Mouse (Mus musculus): ENCODE results near the gene Mesp2. TPM values are rescaled to one million over a fixed set of nuclear protein-coding genes. Genes with fewer than 3 reads are reported as not detected.

The Mesp2 gene
- total and polyA plus RNA-seq, 2 experiments from 2014 or later = 0.11 TPM; not detected in 1

- peak; percentile 84 for ATAC-seq (ENCODE audit: insufficient read depth, low read depth)
- 0 out of 2 replicates have a peak overlapping the region, but pooled peaks have one; percentile 20 for H3K9ac ChIP-seq (replicated peaks; ENCODE audit: low read depth, low read length)
- no peaks in the 10 kb centered on the region for H3K36me3 ChIP-seq (replicated peaks; ENCODE audit: control insufficient read depth, insufficient read depth, low read length)
- no peaks in the 10 kb centered on the region for H3K9me3 ChIP-seq (replicated peaks; ENCODE audit: control insufficient read depth, low read length)
- WGBS = 33% methylated on average over 15 of the region's 15 CpGs
- no peak overlapping the region for H3K4me3 ChIP-seq (ENCODE audit: low read depth, low read length)
- peaks cover 11% of the 10 kb centered on the region; the same call in 1 of the 2 replicates for H3K4me1 ChIP-seq (ENCODE audit: control insufficient read depth, insufficient read depth)
- peak overlapping the region; percentile 47 for H3K27ac ChIP-seq (ENCODE audit: low read depth)
- H3K27me3 ChIP-seq (ENCODE audit: control insufficient read depth, insufficient read depth, low read length) = no peaks in the 10 kb centered on the region
- no peak overlapping the region for H3K4me2 ChIP-seq (ENCODE audit: low read depth, low read length)
- no peak for TF ChIP-seq CTCF (IDR thresholded peaks at IDR 0.05; ENCODE audit: low read depth)
- TF ChIP-seq EP300 (IDR thresholded peaks at IDR 0.05; ENCODE audit: low read depth) = no peak
- DNase-seq (ENCODE audit: low spot score) = peak; percentile 58
These were observed 38.7 kb upstream of the Mesp2 start for GRCm38 (mm10) chr7:79771561-79772512.

GRCm38 (mm10) chr7:79780647-79781626 is 29.6 kb upstream of the Mesp2 start:
- no peaks in the 10 kb centered on the region for H3K27me3 ChIP-seq (ENCODE audit: control insufficient read depth, insufficient read depth, low read length)
- TF ChIP-seq CTCF (IDR thresholded peaks at IDR 0.05; ENCODE audit: low read depth) (peak; percentile 90), EP300 (IDR thresholded peaks at IDR 0.05; ENCODE audit: low read depth) (no peak)
- H3K9ac ChIP-seq (replicated peaks; ENCODE audit: low read depth, low read length) = peak overlapping the region; percentile 47; the same call in 1 of the 2 replicates
- no peaks in the 10 kb centered on the region for H3K9me3 ChIP-seq (replicated peaks; ENCODE audit: control insufficient read depth, low read length)
- peak overlapping the region; percentile 39 for H3K4me3 ChIP-seq (ENCODE audit: low read depth, low read length)
- peak overlapping the region; percentile 40 for H3K27ac ChIP-seq (ENCODE audit: low read depth)
- DNase-seq (ENCODE audit: low spot score) (peak; percentile 72), ATAC-seq (ENCODE audit: insufficient read depth, low read depth) (peak; percentile 82)
- 23% methylated on average over 16 of the region's 16 CpGs for WGBS
- 0 out of 2 replicates have a peak, but pooled peaks cover 6% of the 10 kb centered on the region for H3K4me1 ChIP-seq (ENCODE audit: control insufficient read depth, insufficient read depth)
- H3K36me3 ChIP-seq (replicated peaks; ENCODE audit: control insufficient read depth, insufficient read depth, low read length) = no peaks in the 10 kb centered on the region
- H3K4me2 ChIP-seq (ENCODE audit: low read depth, low read length) = peak overlapping the region; percentile 66

- DNase-seq (ENCODE audit: low spot score) (no peak), ATAC-seq (ENCODE audit: insufficient read depth, low read depth) (no peak)
- Histone ChIP-seq H3K9me3 (replicated peaks; ENCODE audit: control insufficient read depth, low read length) (no peaks in the 10 kb centered on the region), H3K9ac (replicated peaks; ENCODE audit: low read depth, low read length) (no peak overlapping the region), H3K4me1 (ENCODE audit: control insufficient read depth, insufficient read depth) (0 out of 2 replicates have a peak, but pooled peaks cover 6% of the 10 kb centered on the region), H3K27ac (ENCODE audit: low read depth) (no peak overlapping the region), H3K4me3 (ENCODE audit: low read depth, low read length) (no peak overlapping the region), H3K4me2 (ENCODE audit: low read depth, low read length) (no peak overlapping the region), H3K36me3 (replicated peaks; ENCODE audit: control insufficient read depth, insufficient read depth, low read length) (no peaks in the 10 kb centered on the region), H3K27me3 (ENCODE audit: control insufficient read depth, insufficient read depth, low read length) (0 out of 2 replicates have a peak, but pooled peaks cover 4% of the 10 kb centered on the region)
- TF ChIP-seq CTCF (IDR thresholded peaks at IDR 0.05; ENCODE audit: low read depth) = no peak
- TF ChIP-seq EP300 (IDR thresholded peaks at IDR 0.05; ENCODE audit: low read depth) = no peak
- 75% methylated on average over 11 of the region's 11 CpGs for WGBS
These were observed 28.6 kb upstream of the Mesp2 start for GRCm38 (mm10) chr7:79781826-79782515.

DNA sequence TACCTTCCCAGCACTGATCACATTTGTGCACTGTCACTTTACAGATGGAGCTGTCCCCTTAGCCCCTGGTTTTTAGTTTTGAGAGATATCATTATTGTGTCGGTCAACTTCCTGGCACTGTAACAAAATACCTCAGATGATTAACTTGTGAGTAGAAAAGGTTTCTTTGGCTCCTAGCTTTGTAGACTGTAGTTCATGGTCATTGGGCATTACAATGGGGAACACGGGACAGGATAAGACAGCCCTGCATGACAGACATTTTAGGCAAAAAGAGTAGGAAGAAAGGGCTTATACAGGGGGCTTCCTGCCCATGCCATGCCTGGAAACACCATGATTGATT is 28.0 kb upstream of the Mesp2 start:
- no peak for ATAC-seq (ENCODE audit: insufficient read depth, low read depth)
- no peaks in the 10 kb centered on the region for H3K9me3 ChIP-seq (replicated peaks; ENCODE audit: control insufficient read depth, low read length)
- 0 out of 2 replicates have a peak, but pooled peaks cover 6% of the 10 kb centered on the region for H3K4me1 ChIP-seq (ENCODE audit: control insufficient read depth, insufficient read depth)
- no peak overlapping the region for H3K4me2 ChIP-seq (ENCODE audit: low read depth, low read length)
- H3K36me3 ChIP-seq (replicated peaks; ENCODE audit: control insufficient read depth, insufficient read depth, low read length) = no peaks in the 10 kb centered on the region
- no peak overlapping the region for H3K27ac ChIP-seq (ENCODE audit: low read depth)
- WGBS = 63% methylated on average over 2 of the region's 2 CpGs
- 0 out of 2 replicates have a peak, but pooled peaks cover 8% of the 10 kb centered on the region for H3K27me3 ChIP-seq (ENCODE audit: control insufficient read depth, insufficient read depth, low read length)
- TF ChIP-seq EP300 (IDR thresholded peaks at IDR 0.05; ENCODE audit: low read depth) = no peak
- TF ChIP-seq CTCF (IDR thresholded peaks at IDR 0.05; ENCODE audit: low read depth) = no peak
- no peak overlapping the region for H3K9ac ChIP-seq (replicated peaks; ENCODE audit: low read depth, low read length)
- no peak overlapping the region for H3K4me3 ChIP-seq (ENCODE audit: low read depth, low read length)
- DNase-seq (ENCODE audit: low spot score) = no peak
